Comparison of ENCODE assay signal across 8 mouse cellular contexts in genomic region chr7:128003688-128004087, GRCm38 (mm10). TPM values are rescaled to one million over a fixed set of nuclear protein-coding genes. Genes with fewer than 3 reads are reported as not detected.
DNase-seq lines count a peak whose midpoint lies in the region; ATAC-seq and TF ChIP-seq lines count a peak whose summit lies in the region.

TSS of gene Trim72 (plus strand) at chr7:128003949.

- H3K36me3 ChIP-seq in forebrain, embryonic 12.5 days (replicated peaks) = no peaks in the 10 kb centered on the region
- no peaks in the 10 kb centered on the region for H3K36me3 ChIP-seq in forebrain, postnatal 0 days (ENCODE audit: insufficient read depth)
- H3K36me3 ChIP-seq in heart, embryonic 10.5 days = no peaks in the 10 kb centered on the region
- no peaks in the 10 kb centered on the region for H3K36me3 ChIP-seq in limb, embryonic 12.5 days

- H3K4me2 ChIP-seq in forebrain, embryonic 12.5 days = peak within 1 kb of the TSS; percentile 27
- H3K4me2 ChIP-seq in forebrain, postnatal 0 days (ENCODE audit: low read depth) = no peak within 1 kb of the TSS
- peak within 1 kb of the TSS; percentile 57 for H3K4me2 ChIP-seq in limb, embryonic 12.5 days

- H3K27me3 ChIP-seq in forebrain, embryonic 12.5 days = peaks cover 20% of the 10 kb centered on the region; the same call in 1 of the 2 replicates
- no peaks in the 10 kb centered on the region for H3K27me3 ChIP-seq in forebrain, postnatal 0 days (ENCODE audit: insufficient read depth, low read length)
- H3K27me3 ChIP-seq in heart, embryonic 10.5 days (ENCODE audit: insufficient read depth, poor library complexity, severe bottlenecking) = peaks cover 37% of the 10 kb centered on the region
- H3K27me3 ChIP-seq in limb, embryonic 12.5 days = peaks cover 15% of the 10 kb centered on the region

- 96% methylated on average over 2 of the region's 2 CpGs for WGBS in forebrain, embryonic 12.5 days
- 94% methylated on average over 2 of the region's 2 CpGs for WGBS in forebrain, postnatal 0 days
- WGBS in heart, embryonic 10.5 days = 61% methylated on average over 2 of the region's 2 CpGs
- 88% methylated on average over 2 of the region's 2 CpGs for WGBS in limb, embryonic 12.5 days

- no peak within 1 kb of the TSS for H3K9ac ChIP-seq in forebrain, embryonic 12.5 days
- H3K9ac ChIP-seq in forebrain, postnatal 0 days = no peak within 1 kb of the TSS
- no peak within 1 kb of the TSS; the same call in 1 of the 2 replicates for H3K9ac ChIP-seq in limb, embryonic 12.5 days (replicated peaks)

- ATAC-seq in forebrain, embryonic 12.5 days (ENCODE audit: low FRiP score) = no peak
- no peak for ATAC-seq in forebrain, postnatal 0 days
- no peak for ATAC-seq in limb, embryonic 12.5 days (ENCODE audit: insufficient number of reproducible peaks, insufficient read depth, low FRiP score, low TSS enrichment, low read depth)
- ATAC-seq in erythroblast, adult 5-6 weeks (replicated peaks; ENCODE audit: low FRiP score, poor library complexity, severe bottlenecking) = no peak

- no peak within 1 kb of the TSS for H3K4me3 ChIP-seq in forebrain, embryonic 12.5 days (replicated peaks)
- no peak within 1 kb of the TSS for H3K4me3 ChIP-seq in forebrain, postnatal 0 days (ENCODE audit: low read depth, low read length)
- peak within 1 kb of the TSS; percentile 46 for H3K4me3 ChIP-seq in heart, embryonic 10.5 days
- H3K4me3 ChIP-seq in limb, embryonic 12.5 days (replicated peaks) = peak within 1 kb of the TSS; percentile 26

- TF ChIP-seq CTCF in forebrain, postnatal 0 days (IDR thresholded peaks at IDR 0.05; ENCODE audit: low read depth) = no peak

- H3K9me3 ChIP-seq in forebrain, embryonic 12.5 days = no peaks in the 10 kb centered on the region
- H3K9me3 ChIP-seq in forebrain, postnatal 0 days (ENCODE audit: low read length) = no peaks in the 10 kb centered on the region
- no peaks in the 10 kb centered on the region for H3K9me3 ChIP-seq in heart, embryonic 10.5 days
- no peaks in the 10 kb centered on the region for H3K9me3 ChIP-seq in limb, embryonic 12.5 days

- peaks cover 6% of the 10 kb centered on the region; the same call in 1 of the 2 replicates for H3K4me1 ChIP-seq in forebrain, embryonic 12.5 days
- no peaks in the 10 kb centered on the region for H3K4me1 ChIP-seq in forebrain, postnatal 0 days (ENCODE audit: insufficient read depth)
- H3K4me1 ChIP-seq in heart, embryonic 10.5 days = peaks cover 28% of the 10 kb centered on the region
- H3K4me1 ChIP-seq in limb, embryonic 12.5 days (replicated peaks) = peaks cover 16% of the 10 kb centered on the region

- no peak for DNase-seq in forebrain, postnatal 0 days
- peak; percentile 88 for DNase-seq in cerebellum, adult 9-10 months
- no peak for DNase-seq in heart, embryonic 10.5 days (ENCODE audit: low spot score)
- no peak for DNase-seq in urinary bladder, adult 2 months (ENCODE audit: low spot score)
- no peak for DNase-seq in kidney, adult 8-10 months

- H3K27ac ChIP-seq in forebrain, embryonic 12.5 days = no peak within 1 kb of the TSS
- no peak within 1 kb of the TSS for H3K27ac ChIP-seq in forebrain, postnatal 0 days (ENCODE audit: low read depth, low read length)
- H3K27ac ChIP-seq in heart, embryonic 10.5 days = peak within 1 kb of the TSS; percentile 60
- peak within 1 kb of the TSS; percentile 59 for H3K27ac ChIP-seq in limb, embryonic 12.5 days

RNA-seq across cellular contexts. Expression of gene Trim72, which starts in this region (rescaled TPM):
- not detected in 2 replicates for polyA plus RNA-seq in forebrain, embryonic 12.5 days (2016; fragmentation: Nextera tagmentation; extraction: Ambion mirVana)
- 0.15 and 0.43 TPM in 2 replicates for total RNA-seq in forebrain, postnatal 0 days (2014; rRNA removed)
- not detected in 2 replicates for polyA plus RNA-seq in forebrain, postnatal 0 days (2015; fragmentation: Nextera tagmentation; extraction: Ambion mirVana)
- polyA plus RNA-seq in heart, embryonic 10.5 days (2016; fragmentation: Nextera tagmentation; extraction: Ambion mirVana) = 0.40 and 1.2 TPM in 2 replicates
- polyA plus RNA-seq in limb, embryonic 12.5 days (2016; fragmentation: Nextera tagmentation; extraction: Ambion mirVana) = 0.23 and 0.61 TPM in 2 replicates
- 0.78 and 0.91 TPM in 2 replicates for polyA plus RNA-seq in urinary bladder, adult 2 months (2012; rRNA removed)
- not detected in 2 replicates for total RNA-seq in erythroblast, adult 5-6 weeks (2015; ENCODE audit: low replicate concordance)
- not detected in 2 replicates for total RNA-seq in erythroblast, adult 5-6 weeks (2017; ENCODE audit: low replicate concordance)

Comparison
In these comparisons a context has a peak if more than half of its experiments do, and no peak if none do; other contexts are left out.
1. H3K27ac ChIP-seq: peak in heart, embryonic 10.5 days (single experiment) and limb, embryonic 12.5 days (single experiment); none in forebrain, embryonic 12.5 days (single experiment) and forebrain, postnatal 0 days (single experiment).
2. H3K4me3 ChIP-seq: peak in heart, embryonic 10.5 days (single experiment) and limb, embryonic 12.5 days (single experiment); none in forebrain, embryonic 12.5 days (single experiment) and forebrain, postnatal 0 days (single experiment).